Mouse (Mus musculus): Measurements from ENCODE around the gene Recql5. TPM values are rescaled to one million over a fixed set of nuclear protein-coding genes. Genes with fewer than 3 reads are reported as not detected.

Recql5 gene
- polyA plus RNA-seq, 1 experiment: 28.7 TPM

DNA sequence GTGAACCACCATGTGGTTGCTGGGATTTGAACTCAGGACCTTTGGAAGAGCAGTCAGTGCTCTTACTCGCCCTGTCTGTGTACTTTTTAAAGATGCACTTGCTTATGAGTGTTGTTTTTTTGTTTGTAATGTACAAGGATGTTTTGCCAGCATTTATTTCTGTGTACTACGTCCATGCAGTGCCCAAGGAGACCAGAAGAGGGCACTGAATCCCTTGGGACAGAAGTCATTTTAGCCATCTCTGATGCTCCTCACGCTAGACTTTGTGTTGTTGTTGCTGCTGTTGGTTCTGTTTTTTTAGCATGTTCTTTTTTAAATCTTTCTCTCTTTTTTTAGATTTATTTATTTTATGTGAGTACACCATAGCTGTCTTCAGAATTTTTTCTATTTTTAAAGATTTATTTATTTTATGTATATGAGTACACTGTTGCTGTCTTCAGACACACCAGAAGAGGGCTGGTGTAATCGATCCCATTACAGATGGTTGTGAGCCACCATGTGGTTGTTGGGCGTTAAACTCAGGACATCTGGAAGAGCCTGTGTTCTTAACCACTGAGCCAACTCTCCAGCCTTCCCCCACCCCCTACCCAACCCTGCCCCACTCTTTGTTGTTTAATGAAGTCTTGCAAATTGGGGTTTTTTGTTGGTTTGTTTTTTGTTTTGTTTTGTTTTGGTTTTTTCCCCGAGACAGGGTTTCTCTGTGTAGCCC is 13.0 kb downstream of the Recql5 start:
- peak in 1 of 2 experiments; percentile 61 for DNase-seq (ENCODE audit: low read depth in 1 of 2, low spot score in 2 of 2)
- WGBS: 38% methylated on average over 6 of the region's 6 CpGs
- no peak overlapping the region for H3K27ac ChIP-seq (ENCODE audit: insufficient read depth, low read length)
- H3K4me1 ChIP-seq (ENCODE audit: control insufficient read depth, insufficient read depth, insufficient read length): no peaks in the 10 kb centered on the region
- H3K27me3 ChIP-seq (ENCODE audit: control insufficient read depth, insufficient read depth, low read length): no peaks in the 10 kb centered on the region
- TF ChIP-seq POLR2A (IDR thresholded peaks at IDR 0.05; ENCODE audit: low read depth, low read length) (no peak), CTCF (IDR thresholded peaks at IDR 0.05; ENCODE audit: extremely low read depth, insufficient read depth, insufficient read length, insufficient replicate concordance) (peak; percentile 65; the same call in 1 of the 2 replicates)
- H3K4me3 ChIP-seq (ENCODE audit: extremely low read depth, insufficient read depth, insufficient read length): no peak overlapping the region
- H3K36me3 ChIP-seq (ENCODE audit: control insufficient read depth, insufficient read depth, low read length): peaks cover 15% of the 10 kb centered on the region

DNA sequence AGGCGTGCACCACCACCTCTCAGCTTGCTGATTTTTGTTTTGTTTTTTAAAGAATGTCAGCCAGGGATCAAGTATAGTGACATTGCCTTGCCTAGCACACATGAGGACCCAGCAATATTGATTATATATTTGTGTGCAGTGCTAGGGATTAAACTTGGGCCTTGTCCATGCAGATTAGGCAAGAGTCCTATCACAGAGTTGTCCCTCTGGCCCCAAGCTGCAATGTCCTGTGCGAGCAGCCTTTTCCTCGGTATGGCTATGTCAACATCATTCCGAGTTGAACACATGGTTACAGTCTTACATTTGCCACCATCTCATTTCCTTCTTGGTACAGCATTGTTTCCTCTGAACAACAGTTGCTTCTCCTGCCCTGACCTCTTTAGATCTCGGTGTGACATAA is 14.2 kb downstream of the Recql5 start:
- H3K27me3 ChIP-seq (ENCODE audit: control insufficient read depth, insufficient read depth, low read length): no peaks in the 10 kb centered on the region
- H3K36me3 ChIP-seq (ENCODE audit: control insufficient read depth, insufficient read depth, low read length): peaks cover 15% of the 10 kb centered on the region
- no peak overlapping the region for H3K27ac ChIP-seq (ENCODE audit: insufficient read depth, low read length)
- H3K4me1 ChIP-seq (ENCODE audit: control insufficient read depth, insufficient read depth, insufficient read length): no peaks in the 10 kb centered on the region
- whole genome bisulfite sequencing: 94% methylated on average over 5 of the region's 5 CpGs
- no peak overlapping the region for H3K4me3 ChIP-seq (ENCODE audit: extremely low read depth, insufficient read depth, insufficient read length)
- TF ChIP-seq CTCF (IDR thresholded peaks at IDR 0.05; ENCODE audit: extremely low read depth, insufficient read depth, insufficient read length, insufficient replicate concordance) (no peak), POLR2A (IDR thresholded peaks at IDR 0.05; ENCODE audit: low read depth, low read length) (no peak)
- DNase-seq (ENCODE audit: low read depth in 1 of 2, low spot score in 2 of 2): no peak

DNA sequence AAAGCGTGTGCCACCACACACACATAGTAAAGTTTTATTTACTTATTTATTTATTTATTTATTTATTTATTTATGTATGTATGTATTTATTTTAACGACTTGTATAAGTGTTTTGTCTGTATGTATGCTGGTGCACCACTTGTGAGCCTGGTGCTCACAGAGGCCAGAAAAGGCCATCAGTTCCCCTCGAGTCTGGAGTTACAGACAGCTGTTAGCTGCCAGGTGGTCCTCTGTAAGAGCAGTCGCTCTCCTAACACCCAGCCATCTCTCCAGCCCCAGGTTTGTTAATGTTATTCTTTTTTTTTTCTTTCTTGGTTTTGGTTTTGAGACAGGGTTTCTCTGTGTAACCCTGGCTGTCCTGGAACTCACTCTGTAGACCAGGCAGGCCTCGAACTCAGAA is 14.6 kb downstream of the Recql5 start:
- 83% methylated on average over 5 of the region's 5 CpGs for WGBS
- peaks cover 15% of the 10 kb centered on the region for H3K36me3 ChIP-seq (ENCODE audit: control insufficient read depth, insufficient read depth, low read length)
- no peaks in the 10 kb centered on the region for H3K27me3 ChIP-seq (ENCODE audit: control insufficient read depth, insufficient read depth, low read length)
- TF ChIP-seq CTCF (IDR thresholded peaks at IDR 0.05; ENCODE audit: extremely low read depth, insufficient read depth, insufficient read length, insufficient replicate concordance) (no peak), POLR2A (IDR thresholded peaks at IDR 0.05; ENCODE audit: low read depth, low read length) (no peak)
- H3K4me3 ChIP-seq (ENCODE audit: extremely low read depth, insufficient read depth, insufficient read length): no peak overlapping the region
- H3K4me1 ChIP-seq (ENCODE audit: control insufficient read depth, insufficient read depth, insufficient read length): no peaks in the 10 kb centered on the region
- no peak overlapping the region for H3K27ac ChIP-seq (ENCODE audit: insufficient read depth, low read length)
- no peak for DNase-seq (ENCODE audit: low read depth in 1 of 2, low spot score in 2 of 2)

DNA sequence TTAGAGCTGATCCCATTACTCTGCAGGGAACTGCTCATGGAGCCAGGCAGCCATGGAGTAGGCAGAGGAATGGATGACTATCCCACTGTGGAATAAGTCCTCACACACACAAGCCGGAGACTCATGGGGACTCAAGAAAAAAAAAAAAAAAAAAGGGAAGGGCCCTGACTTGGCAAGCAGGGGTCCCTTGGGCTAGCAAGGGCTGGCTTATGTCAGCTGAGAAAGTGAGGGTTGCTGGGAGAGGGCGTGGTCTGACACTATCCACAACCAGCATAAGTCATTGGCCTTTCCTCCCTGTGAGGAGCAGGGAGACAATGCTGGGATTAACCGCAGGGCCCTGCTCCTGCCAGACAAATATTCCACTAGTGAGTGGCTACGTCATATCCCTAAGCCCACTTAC is 16.7 kb downstream of the Recql5 start:
- Histone ChIP-seq H3K4me3 (ENCODE audit: extremely low read depth, insufficient read depth, insufficient read length) (no peak overlapping the region), H3K27me3 (ENCODE audit: control insufficient read depth, insufficient read depth, low read length) (no peaks in the 10 kb centered on the region), H3K4me1 (ENCODE audit: control insufficient read depth, insufficient read depth, insufficient read length) (no peaks in the 10 kb centered on the region), H3K27ac (ENCODE audit: insufficient read depth, low read length) (no peak overlapping the region), H3K36me3 (ENCODE audit: control insufficient read depth, insufficient read depth, low read length) (peaks cover 16% of the 10 kb centered on the region)
- no peak for TF ChIP-seq CTCF (IDR thresholded peaks at IDR 0.05; ENCODE audit: extremely low read depth, insufficient read depth, insufficient read length, insufficient replicate concordance)
- TF ChIP-seq POLR2A (IDR thresholded peaks at IDR 0.05; ENCODE audit: low read depth, low read length): no peak
- DNase-seq (ENCODE audit: low read depth in 1 of 2, low spot score in 2 of 2): no peak
- 97% methylated on average over 4 of the region's 4 CpGs for WGBS

DNA sequence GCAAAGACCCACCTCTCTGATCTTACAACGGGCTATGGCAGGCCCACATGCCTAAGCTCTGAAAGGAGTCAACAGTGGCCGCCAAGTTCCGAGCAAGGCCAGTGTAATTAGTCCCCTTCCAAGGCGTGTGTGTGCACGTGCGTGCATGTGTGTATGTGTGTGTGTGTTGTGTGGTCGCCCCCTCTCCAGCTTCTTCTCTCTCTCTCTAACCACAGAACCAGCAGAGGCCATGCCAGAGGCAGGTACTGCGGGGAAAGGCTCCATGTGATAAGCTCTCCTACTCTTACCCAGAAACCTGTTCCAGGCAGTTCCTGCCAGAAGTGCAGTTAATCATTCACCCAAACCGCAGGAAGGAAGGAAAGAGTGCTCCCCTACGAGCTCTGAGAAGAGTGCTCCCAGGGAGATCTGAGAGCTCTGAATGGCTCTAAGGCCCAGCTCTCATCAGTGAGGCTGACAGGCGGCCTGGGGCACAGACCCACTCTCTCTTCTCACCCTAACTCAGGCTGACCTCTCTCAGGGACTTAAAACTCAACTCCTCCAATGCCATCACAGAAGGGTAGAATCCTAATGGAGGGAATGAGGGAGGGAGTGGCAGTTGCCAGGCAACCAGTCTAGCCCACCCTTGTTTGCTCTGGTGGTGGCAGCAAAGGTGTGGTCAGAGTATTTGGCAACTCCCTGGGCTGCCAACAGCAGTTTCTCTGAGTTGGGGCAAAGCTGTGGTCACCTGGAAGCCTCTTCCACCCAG is 21.5 kb downstream of the Recql5 start, which contains the start of gene Smim6:
Smim6 (plus strand) TSS at position 386 of the 745 bp plus-strand sequence.
- DNase-seq (ENCODE audit: low read depth in 1 of 2, low spot score in 2 of 2): no peak
- no peaks in the 10 kb centered on the region for H3K27me3 ChIP-seq (ENCODE audit: control insufficient read depth, insufficient read depth, low read length)
- H3K4me1 ChIP-seq (ENCODE audit: control insufficient read depth, insufficient read depth, insufficient read length): no peaks in the 10 kb centered on the region
- no peak within 1 kb of the TSS for H3K4me3 ChIP-seq (ENCODE audit: extremely low read depth, insufficient read depth, insufficient read length)
- H3K36me3 ChIP-seq (ENCODE audit: control insufficient read depth, insufficient read depth, low read length): peaks cover 15% of the 10 kb centered on the region
- TF ChIP-seq POLR2A (IDR thresholded peaks at IDR 0.05; ENCODE audit: low read depth, low read length) (no peak), CTCF (IDR thresholded peaks at IDR 0.05; ENCODE audit: extremely low read depth, insufficient read depth, insufficient read length, insufficient replicate concordance) (no peak)
- WGBS: 27% methylated on average over 11 of the region's 11 CpGs
- H3K27ac ChIP-seq (ENCODE audit: insufficient read depth, low read length): 0 out of 2 replicates have a peak within 1 kb of the TSS, but pooled peaks have one; percentile 16

DNA sequence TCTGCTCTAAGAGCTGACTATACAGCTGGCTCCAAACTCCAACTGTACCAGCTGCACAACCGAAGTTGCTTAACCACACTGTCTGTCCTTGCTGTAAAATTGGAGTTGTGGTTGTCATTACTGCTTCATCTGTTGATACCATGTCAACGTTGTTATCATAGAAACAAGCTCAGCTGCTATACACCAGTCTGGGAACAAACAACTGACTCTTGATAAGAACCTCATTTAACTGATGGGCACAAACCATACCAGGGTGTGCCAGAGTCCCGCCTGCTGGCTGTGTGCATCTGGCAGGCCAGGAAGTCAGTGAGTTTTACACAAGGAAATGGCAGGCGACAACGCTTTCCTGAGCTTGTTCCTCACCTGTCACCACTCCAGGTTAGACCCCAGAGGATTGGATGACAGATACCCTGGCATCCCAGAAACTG is 22.1 kb downstream of the Recql5 start:
- Histone ChIP-seq H3K27me3 (ENCODE audit: control insufficient read depth, insufficient read depth, low read length) (no peaks in the 10 kb centered on the region), H3K4me1 (ENCODE audit: control insufficient read depth, insufficient read depth, insufficient read length) (no peaks in the 10 kb centered on the region), H3K36me3 (ENCODE audit: control insufficient read depth, insufficient read depth, low read length) (peaks cover 11% of the 10 kb centered on the region), H3K4me3 (ENCODE audit: extremely low read depth, insufficient read depth, insufficient read length) (no peak overlapping the region), H3K27ac (ENCODE audit: insufficient read depth, low read length) (no peak overlapping the region)
- no peak for DNase-seq (ENCODE audit: low read depth in 1 of 2, low spot score in 2 of 2)
- TF ChIP-seq POLR2A (IDR thresholded peaks at IDR 0.05; ENCODE audit: low read depth, low read length) (no peak), CTCF (IDR thresholded peaks at IDR 0.05; ENCODE audit: extremely low read depth, insufficient read depth, insufficient read length, insufficient replicate concordance) (no peak)
- 34% methylated on average over 5 of the region's 5 CpGs for WGBS
